Mouse (Mus musculus): ENCODE measurements at regions not wholly inside any gene's neighbourhood (a gene's known extent, or its start where the extent isn't known, plus 50 kb on each side); places are given as distances from the start of the nearest gene placed in this dataset.

GRCm38 (mm10) chr15:64532260-64533120 is 285.0 kb upstream of the Gm21798 start:
- DNase-seq: no peak

- DNase-seq: no peak
Observed at GRCm38 (mm10) chr15:64533169-64533795, 284.2 kb upstream of the Gm21798 start.

GRCm38 (mm10) chr15:64534166-64534565 is 283.3 kb upstream of the Gm21798 start:
- DNase-seq: no peak

- DNase-seq: no peak
Observed at GRCm38 (mm10) chr15:64535160-64535559, 282.3 kb upstream of the Gm21798 start.

GRCm38 (mm10) chr15:64541395-64541794 is 276.1 kb upstream of the Gm21798 start:
- no peak for DNase-seq

GRCm38 (mm10) chr15:64542250-64542901 is 275.1 kb upstream of the Gm21798 start:
- no peak for DNase-seq

GRCm38 (mm10) chr15:64542908-64543307 is 274.6 kb upstream of the Gm21798 start:
- no peak for DNase-seq

GRCm38 (mm10) chr15:64546035-64546434 is 271.5 kb upstream of the Gm21798 start:
- no peak for DNase-seq

- DNase-seq: no peak
Observed at GRCm38 (mm10) chr15:64557540-64557939, 260.0 kb upstream of the Gm21798 start.

GRCm38 (mm10) chr15:64558220-64558619 is 259.3 kb upstream of the Gm21798 start:
- no peak for DNase-seq

GRCm38 (mm10) chr15:64562431-64563111 is 254.9 kb upstream of the Gm21798 start:
- DNase-seq: no peak

GRCm38 (mm10) chr15:64564703-64565102 is 252.8 kb upstream of the Gm21798 start:
- no peak for DNase-seq

- DNase-seq: no peak
Observed at GRCm38 (mm10) chr15:64576891-64577535, 240.5 kb upstream of the Gm21798 start.

GRCm38 (mm10) chr15:64578991-64579390 is 238.5 kb upstream of the Gm21798 start:
- DNase-seq: no peak

GRCm38 (mm10) chr15:64580481-64580880 is 237.0 kb upstream of the Gm21798 start:
- DNase-seq: no peak

- DNase-seq: no peak
Observed at GRCm38 (mm10) chr15:64581046-64581445, 236.4 kb upstream of the Gm21798 start.

GRCm38 (mm10) chr15:64584129-64584528 is 233.4 kb upstream of the Gm21798 start:
- no peak for DNase-seq

GRCm38 (mm10) chr15:64586776-64587175 is 230.7 kb upstream of the Gm21798 start:
- DNase-seq: no peak

GRCm38 (mm10) chr15:64590092-64590881 is 227.2 kb upstream of the Gm21798 start:
- no peak for DNase-seq

GRCm38 (mm10) chr15:64613503-64613902 is 204.0 kb upstream of the Gm21798 start:
- no peak for DNase-seq

GRCm38 (mm10) chr15:64618471-64618870 is 199.0 kb upstream of the Gm21798 start:
- no peak for DNase-seq

GRCm38 (mm10) chr15:64621876-64622275 is 195.6 kb upstream of the Gm21798 start:
- DNase-seq: no peak

Measured in kidney, postnatal 25 days (tissue).